Mouse (Mus musculus): Measurements from ENCODE around the gene Txnrd2. TPM values are rescaled to one million over a fixed set of nuclear protein-coding genes. Genes with fewer than 3 reads are reported as not detected.

Txnrd2 gene
- total RNA-seq, 4 experiments from 2014 or later = 17.2 to 23.5 (median 21.3) TPM

GRCm38 (mm10) chr16:18416837-18417236, 9.3 kb upstream of the Txnrd2 start:
- DNase-seq (ENCODE audit: low spot score in 2 of 2) = no peak

GRCm38 (mm10) chr16:18417491-18417890, 8.7 kb upstream of the Txnrd2 start:
- DNase-seq (ENCODE audit: low spot score in 2 of 2) = no peak

DNA sequence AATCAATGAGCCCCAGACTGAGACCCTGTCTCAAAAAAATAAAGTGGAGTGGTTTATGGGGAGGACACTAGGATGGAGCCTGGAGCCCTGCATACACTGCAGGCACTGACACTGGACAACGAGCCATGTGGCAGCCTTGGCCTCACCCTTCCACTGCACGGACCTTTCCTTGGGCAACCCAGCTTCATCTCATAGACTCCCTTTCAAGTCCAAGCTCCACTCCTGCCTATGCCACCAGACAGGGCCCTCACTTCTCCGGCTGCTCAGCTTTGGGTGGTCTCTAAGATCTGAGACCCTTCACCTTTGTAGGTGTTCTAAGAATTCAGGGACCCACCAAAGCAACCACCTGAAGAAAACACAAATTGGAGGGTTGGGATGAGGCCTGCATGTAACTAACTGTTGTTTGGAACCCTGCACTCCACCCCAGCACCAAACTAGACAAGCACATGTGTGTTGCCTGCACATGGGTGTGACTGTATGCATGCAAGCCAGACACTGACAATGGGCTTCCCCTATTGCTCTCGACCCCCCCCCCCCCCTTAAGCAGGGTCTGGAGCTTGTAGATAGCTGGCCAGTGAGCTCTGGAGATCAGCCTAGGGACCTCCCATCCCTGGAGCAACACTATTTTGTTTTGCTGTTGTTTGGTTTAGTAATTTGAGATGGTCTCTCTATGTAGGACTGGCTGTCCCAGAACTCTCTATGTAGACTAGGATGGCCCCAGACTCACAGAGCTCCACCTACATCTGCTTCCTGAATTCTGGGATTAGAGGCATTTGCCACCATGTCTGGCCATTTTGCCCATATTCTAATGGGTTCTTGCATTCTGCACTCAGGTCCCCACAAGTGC, 7.2 kb upstream of the Txnrd2 start:
- no peak for DNase-seq (ENCODE audit: low spot score in 2 of 2)

DNA sequence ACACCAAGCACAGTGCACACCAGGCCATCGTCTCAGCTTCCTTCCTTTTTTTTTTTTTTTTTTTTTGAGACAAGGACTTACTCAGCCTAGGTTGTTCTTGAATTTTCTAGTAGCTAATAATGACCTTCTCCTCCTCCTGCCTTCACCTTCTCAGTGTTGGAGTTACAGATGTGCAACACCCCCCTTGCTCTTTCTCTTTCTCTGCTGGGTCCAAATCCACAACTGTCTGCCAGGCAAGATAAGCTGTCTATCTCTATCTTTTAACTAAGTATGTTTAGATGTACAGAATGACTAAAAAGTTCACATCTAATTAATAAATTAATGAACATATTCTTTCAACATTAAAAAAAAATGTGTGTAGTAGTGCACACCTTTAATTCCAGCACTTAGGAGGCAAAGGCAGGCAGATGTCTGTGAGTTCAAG, 6.6 kb upstream of the Txnrd2 start:
- no peak for DNase-seq (ENCODE audit: low spot score in 2 of 2)

DNA sequence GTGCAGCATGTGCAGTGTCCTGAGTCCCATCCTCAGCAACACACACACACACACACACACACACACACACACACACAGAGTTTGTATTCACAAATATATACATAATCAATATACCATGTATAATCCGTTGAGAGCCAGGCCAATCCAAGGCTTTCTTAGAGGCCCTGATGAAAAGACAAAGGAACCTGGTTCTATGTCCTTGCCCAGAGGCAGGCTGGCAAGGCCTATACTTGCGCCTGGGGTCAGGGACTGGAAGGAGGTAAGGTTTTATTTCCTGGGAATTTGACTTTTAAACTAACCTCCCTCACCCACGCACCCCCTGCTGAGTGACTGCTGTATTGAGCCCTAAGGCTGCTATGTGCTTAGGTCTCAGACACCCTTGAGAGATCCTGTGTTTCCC, 5.6 kb upstream of the Txnrd2 start:
- DNase-seq (ENCODE audit: low spot score in 2 of 2) = no peak

DNA sequence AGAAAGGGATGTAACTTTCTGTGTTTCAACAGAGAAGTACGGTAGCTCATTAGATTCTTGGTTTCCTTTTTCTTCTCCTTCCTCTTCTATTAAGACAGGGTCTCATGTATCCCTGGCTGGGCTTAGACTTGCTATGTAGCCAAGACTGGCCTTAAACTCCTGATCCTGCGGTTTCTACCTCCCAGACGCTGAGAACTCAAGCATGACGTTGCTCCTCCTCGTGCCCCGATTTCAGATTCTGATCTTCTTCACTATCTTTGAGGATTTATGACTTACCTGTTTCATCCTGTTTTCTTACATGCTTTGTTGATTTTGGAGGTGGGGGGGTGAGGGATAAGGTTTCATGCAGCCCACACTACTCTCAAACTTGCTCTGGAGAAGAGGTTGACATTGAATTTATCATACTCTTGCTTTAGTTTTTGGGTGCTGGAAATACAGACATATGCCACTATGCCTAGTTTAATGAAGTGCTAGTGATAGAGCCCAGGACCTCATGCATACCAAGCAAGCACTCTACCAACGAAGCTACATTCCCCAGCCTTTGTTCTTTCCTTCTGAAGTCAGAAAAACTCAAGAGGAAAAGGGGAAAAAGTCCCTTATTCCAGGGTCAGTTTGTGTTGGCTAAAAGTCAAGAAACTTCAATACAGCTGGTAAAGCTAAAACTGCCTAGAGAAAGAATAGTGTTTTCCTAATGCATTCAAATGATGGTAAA, 2.8 kb upstream of the Txnrd2 start:
- no peak for DNase-seq (ENCODE audit: low spot score in 2 of 2)

GRCm38 (mm10) chr16:18423915-18424265, 2.3 kb upstream of the Txnrd2 start:
- DNase-seq (ENCODE audit: low spot score in 2 of 2) = no peak

- DNase-seq (ENCODE audit: low spot score in 2 of 2) = no peak
These were observed 1.7 kb upstream of the Txnrd2 start for GRCm38 (mm10) chr16:18424364-18425045.

DNA sequence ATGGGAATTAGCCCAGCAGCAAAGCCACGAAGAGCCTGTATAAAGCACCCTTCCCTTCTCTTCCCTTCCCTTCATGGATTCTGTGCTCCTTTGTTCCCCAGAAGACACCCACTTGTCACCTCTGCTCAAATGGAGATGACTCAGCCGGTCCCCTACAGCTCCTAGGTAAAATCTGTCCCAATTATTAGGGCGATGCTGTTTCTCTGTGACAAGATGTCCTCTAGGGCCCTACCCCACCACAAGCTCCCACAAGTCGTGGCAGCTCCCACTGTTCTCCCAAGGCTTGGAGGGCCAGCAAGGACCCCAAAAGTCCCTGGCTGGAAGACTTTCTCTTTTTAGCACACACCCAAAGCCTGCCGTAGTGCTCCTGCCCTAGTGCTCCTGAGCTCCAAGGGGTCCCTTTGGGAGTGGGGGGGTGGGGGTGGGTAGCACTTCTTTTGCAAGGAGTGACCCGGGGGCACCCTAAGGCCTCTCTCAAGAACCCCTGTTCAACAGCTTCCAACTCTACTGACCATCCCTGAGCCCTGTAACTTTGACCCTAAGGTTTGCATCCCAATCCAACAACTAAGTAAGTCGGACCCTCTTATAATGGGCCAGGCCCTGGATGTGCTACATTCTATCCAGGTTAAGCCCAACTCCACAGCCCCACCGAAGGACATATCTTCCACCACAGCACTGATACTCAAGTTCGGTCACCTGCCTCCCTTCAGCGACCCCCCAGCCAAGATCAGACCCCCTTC, 539 bp upstream of the Txnrd2 start:
- no peak for DNase-seq (ENCODE audit: low spot score in 2 of 2)

DNA sequence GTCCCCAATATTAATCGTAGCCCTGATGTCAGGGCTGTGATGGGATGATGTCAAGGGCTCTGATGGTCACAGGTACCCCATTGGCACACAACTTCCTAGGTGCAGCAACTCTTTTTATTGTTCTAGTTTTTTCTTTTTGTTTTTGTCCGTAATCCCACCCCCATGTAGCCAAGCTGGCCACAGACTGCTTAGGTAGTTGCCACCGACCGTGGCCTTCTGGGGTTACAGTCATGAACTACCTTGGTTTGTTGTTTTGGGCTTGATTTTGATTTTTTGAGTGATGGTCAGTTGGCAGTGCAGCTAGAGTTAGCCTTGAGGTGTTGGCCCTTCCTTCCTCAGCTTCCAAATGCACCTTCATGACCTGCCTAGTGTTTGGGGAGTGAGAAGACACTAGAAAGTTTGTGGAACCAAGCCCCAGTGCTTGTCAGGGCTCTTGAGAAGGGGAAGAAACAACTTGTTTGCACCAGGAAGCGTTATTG, 657 bp downstream of the Txnrd2 start, which contains the start of gene Comt:
Gene Comt (minus strand): TSS at position 51 of the 479 bp plus-strand sequence.
- no peak for DNase-seq (ENCODE audit: low spot score in 2 of 2)

GRCm38 (mm10) chr16:18428011-18428515, 1.9 kb downstream of the Txnrd2 start:
- DNase-seq (ENCODE audit: low spot score in 2 of 2) = no peak

DNA sequence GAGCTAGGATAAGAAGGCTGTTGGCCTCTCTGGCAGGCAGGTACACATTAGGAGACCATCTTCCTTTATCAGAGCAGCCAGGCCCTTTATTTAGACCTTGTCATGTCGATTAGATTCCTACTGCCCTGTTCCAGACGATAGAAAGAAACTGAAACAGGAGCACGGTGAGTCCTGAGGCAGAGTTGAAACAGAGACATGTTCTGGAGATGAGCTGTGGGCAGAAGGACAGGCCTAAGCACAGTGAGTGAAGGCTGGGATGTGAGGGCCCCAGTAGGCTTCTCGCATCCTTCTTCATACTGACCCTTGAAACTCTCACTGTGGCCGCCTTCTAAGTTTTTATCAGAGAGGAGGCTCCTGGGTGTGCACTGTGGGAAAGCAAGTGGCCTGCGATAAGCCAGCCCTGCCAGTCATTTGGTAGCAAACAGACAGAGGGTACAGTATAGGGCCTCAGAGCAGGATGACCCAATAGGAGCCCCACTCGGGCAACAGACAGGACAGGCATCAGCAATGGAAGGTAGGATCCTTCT, 2.4 kb downstream of the Txnrd2 start:
- DNase-seq (ENCODE audit: low spot score in 2 of 2) = no peak

- DNase-seq (ENCODE audit: low spot score in 2 of 2) = no peak
These were observed 3.5 kb downstream of the Txnrd2 start for GRCm38 (mm10) chr16:18429641-18430040.

DNA sequence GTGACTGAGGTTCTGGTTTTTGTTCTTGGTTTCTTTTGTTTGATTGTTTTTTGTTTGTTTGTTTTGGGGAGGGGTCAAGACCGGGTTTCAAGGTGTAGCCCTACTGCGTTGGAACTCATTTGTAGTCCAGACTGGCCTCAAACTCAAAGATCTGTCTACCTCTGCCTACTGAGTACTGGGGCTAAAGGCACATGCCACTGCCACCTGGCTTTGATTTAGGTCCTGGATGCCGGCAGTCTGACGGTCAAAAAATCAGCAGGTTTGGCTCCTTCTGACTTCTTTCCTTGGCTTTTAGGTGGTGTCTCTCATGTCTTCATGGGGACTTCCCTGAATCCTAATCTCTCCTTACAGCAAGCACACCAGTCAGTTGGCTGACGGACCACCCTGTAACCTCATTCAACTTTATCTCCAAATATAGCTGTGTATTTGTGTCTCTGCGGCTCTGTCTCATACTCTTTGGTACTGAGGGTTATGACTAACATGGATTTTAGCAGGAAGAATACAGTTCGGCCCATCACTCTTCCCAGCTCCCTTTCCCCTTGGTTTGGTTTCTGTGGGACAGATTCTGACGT, 4.5 kb downstream of the Txnrd2 start:
- DNase-seq (ENCODE audit: low spot score in 2 of 2) = no peak

DNA sequence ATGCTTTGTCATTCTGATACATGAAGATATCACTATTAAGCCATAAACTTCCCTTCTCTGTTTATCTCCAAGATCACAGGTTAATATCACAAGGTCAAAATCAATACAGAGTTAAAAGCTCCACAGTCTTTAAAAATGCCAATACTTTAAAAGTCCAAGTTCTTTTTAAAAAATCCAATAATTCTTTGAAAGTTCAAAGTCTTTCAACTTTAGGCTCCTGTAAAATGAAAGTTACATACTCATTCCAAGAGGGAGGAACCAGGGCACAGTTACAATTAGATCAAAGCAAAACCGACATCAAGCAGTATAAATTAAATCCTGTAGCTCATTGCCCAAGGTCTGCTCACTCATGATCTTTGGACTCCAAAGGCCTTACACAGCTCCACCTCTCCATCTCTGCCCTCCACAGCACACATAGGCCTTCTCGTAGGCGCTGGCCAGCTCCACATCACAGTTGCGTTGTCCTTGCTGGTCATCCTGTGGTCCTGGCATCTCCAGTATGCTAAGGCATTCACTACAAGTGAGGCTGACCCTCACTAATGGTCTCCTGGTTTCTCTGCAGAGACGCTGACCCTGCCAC, 7.2 kb downstream of the Txnrd2 start:
- DNase-seq (ENCODE audit: low spot score in 2 of 2) = no peak

DNA sequence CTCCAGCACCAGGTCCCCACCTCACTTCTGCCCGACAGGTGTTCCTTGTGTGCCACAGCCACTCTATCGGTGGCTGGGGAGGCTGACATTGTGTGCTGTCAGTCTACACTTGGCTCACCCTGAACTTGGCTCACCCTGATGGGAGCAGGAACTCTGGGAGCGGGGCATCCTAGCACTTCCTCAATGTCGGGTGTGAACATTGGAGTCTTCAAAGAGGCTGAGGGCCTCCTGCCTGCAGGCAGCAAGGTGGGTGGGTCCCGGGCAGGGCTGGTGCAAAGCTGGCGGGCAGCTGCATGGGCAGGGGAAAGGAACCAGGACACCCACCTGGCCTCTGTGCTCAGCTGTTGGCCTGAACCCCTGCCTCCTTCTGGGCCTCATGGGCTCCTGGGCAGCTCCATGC, 9.9 kb downstream of the Txnrd2 start:
- DNase-seq (ENCODE audit: low spot score in 2 of 2) = no peak

GRCm38 (mm10) chr16:18443385-18443841, 17.2 kb downstream of the Txnrd2 start:
- peak; percentile 94 to 97 for DNase-seq (ENCODE audit: low spot score in 2 of 2)

- no peak for DNase-seq (ENCODE audit: low spot score in 2 of 2)
These were observed 21.1 kb downstream of the Txnrd2 start for GRCm38 (mm10) chr16:18447243-18447642.

- DNase-seq (ENCODE audit: low spot score in 2 of 2) = no peak
These were observed 21.9 kb downstream of the Txnrd2 start for GRCm38 (mm10) chr16:18448104-18448503.

DNA sequence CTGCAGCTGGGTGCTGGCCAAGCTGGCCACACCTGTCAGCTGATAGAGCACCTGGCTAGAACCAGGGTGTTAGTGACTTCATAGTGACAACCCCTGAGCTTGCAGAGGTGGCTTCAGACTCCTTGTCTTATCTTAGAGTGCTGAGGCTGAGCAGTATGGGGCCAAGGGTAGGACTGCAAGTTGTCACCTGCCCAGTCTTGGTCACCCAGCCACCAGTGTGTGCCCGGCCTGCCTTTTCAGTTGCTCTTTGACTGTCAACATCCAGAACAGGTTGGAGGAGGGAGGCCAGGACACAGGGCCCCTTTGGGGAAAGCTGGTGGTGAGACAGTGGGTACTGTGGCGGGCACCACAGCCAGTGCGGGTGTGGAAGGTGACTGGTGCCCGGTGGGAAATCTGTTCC, 22.8 kb downstream of the Txnrd2 start:
- no peak for DNase-seq (ENCODE audit: low spot score in 2 of 2)

Data from gastrocnemius, adult 8-10 months (tissue).